Mouse (Mus musculus) CD8-positive naive resting alpha-beta T cell, adult 2 months (primary cell): ENCODE data around the gene Gm21663.
"Not testable (repeated sequence)": the region's sequence is repeated elsewhere in the genome, so short reads cannot be mapped to it uniquely, and the experiment has no call there.

Source experiments
- DNase-seq, 2 experiments: peaks; one replicate each; pipeline ENCODE4 v3.0.0; 2022; ENCODE audit warnings: low read depth in 2 of 2, low spot score in 2 of 2

Gene Gm21663

DNA sequence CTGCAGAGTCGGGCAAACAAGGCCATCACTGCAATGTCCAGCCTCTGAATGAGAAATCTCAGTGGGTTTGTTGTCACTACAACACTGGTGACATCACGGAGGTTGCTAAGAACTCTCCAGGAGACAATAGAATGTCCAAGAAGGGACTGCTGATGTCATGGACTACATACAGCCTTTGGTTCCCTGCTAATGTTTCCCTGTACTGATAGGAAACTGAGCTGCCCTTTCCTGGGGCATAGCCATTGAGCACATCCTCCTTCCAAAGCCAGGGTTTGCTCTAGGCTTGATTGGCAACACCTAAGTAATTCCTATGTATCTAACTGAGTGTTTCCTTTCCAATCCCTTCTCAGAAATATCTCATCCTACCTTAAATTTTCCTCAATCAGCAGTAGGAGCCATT, at the start of gene Gm21663:
TSS of gene Gm21663 (minus strand) at position 101 of the 400 bp plus-strand sequence.
- DNase-seq: not testable (repeated sequence)

DNA sequence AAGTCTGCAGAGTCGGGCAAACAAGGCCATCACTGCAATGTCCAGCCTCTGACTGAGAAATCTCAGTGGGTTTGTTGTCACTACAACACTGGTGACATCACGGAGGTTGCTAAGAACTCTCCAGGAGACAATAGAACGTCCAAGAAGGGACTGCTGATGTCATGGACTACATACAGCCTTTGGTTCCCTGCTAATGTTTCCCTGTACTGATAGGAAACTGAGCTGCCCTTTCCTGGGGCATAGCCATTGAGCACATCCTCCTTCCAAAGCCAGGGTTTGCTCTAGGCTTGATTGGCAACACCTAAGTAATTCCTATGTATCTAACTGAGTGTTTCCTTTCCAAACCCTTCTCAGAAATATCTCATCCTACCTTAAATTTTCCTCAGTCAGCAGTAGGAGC, 46.4 kb upstream of the Gm21663 start, which contains the start of gene Gm21698:
TSS of gene Gm21698 (minus strand) at position 101 of the 400 bp plus-strand sequence.
- not testable (repeated sequence) for DNase-seq

DNA sequence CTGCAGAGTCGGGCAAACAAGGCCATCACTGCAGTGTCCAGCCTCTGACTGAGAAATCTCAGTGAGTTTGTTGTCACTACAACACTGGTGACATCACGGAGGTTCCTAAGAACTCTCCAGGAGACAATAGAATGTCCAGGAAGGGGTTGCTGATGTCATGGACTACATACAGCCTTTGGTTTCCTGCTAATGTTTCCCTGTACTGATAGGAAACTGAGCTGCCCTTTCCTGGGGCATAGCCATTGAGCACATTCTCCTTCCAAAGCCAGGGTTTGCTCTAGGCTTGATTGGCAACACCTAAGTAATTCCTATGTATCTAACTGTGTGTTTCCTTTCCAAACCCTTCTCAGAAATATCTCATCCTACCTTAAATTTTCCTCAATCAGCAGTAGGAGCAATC, 30.4 kb upstream of the Gm21663 start, which contains the start of gene Gm21680:
TSS of gene Gm21680 (minus strand) at position 101 of the 400 bp plus-strand sequence.
- DNase-seq: not testable (repeated sequence)

DNA sequence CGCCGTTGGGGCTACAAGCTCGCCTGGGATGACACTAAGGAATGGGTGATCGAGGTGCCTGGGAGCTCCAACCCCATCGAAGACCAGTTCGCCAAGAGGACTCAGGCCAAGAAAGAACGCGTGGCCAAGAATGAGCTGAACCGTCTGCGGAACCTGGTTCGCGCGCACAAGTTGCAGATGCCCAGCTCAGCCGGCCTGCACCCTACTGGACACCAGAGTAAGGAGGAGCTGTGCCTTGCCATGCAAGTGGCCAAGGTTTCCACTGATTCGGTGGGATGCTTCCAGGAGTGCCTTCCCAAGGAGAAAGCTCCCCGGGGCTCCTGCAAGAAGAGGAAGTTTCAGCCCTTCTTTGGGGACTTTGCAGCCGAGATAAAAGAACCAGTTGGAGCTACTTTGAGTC, 14.9 kb upstream of the Gm21663 start:
- DNase-seq: not testable (repeated sequence)

DNA sequence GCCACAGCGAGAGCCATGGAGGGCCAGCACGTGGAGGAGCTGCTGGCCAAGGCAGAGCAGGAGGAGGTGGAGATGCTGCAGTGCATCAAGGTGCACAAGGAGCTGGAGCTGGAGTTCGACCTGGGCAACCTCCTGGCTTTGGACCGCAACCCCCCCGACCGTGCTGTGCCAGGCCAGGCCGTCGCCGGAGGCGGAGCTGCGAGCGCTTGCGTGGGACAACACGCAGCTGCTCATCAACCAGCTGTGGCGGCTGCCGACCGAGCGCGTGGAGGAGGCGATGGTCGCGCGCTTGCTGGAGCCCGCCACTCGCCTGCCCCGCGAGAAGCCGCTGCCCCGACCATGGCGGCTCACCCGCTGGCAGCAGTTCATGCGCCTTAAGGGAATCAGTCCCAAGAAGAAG, 14.4 kb upstream of the Gm21663 start:
- DNase-seq: not testable (repeated sequence)

DNA sequence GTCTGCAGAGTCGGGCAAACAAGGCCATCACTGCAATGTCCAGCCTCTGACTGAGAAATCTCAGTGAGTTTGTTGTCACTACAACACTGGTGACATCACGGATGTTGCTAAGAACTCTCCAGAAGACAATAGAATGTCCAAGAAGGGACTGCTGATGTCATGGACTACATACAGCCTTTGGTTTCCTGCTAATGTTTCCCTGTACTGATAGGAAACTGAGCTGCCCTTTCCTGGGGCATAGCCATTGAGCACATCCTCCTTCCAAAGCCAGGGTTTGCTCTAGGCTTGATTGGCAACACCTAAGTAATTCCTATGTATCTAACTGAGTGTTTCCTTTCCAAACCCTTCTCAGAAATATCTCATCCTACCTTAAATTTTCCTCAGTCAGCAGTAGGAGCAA, 12.1 kb upstream of the Gm21663 start, which contains the start of gene Gm21671:
TSS of gene Gm21671 (minus strand) at position 101 of the 400 bp plus-strand sequence.
- DNase-seq: not testable (repeated sequence)

DNA sequence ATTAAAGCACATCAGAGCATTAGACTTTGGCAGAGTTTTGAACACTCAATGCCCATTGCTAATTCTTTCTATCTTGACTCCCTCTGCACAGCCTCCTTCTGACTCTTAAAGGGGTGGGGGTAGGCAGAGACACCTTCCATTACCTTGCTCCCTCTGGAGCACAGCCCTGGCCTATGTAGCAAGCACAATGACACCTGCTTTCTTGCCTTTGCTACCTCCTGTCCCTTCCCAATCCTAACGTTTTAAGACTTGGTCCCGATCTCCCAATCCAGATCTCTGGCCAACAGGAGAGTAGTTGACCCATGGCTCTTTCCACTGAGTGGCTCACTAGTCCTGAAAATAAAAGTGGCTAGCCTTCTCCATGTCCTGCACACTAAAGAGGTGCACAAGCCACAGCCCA, 3.2 kb upstream of the Gm21663 start:
- not testable (repeated sequence) for DNase-seq

DNA sequence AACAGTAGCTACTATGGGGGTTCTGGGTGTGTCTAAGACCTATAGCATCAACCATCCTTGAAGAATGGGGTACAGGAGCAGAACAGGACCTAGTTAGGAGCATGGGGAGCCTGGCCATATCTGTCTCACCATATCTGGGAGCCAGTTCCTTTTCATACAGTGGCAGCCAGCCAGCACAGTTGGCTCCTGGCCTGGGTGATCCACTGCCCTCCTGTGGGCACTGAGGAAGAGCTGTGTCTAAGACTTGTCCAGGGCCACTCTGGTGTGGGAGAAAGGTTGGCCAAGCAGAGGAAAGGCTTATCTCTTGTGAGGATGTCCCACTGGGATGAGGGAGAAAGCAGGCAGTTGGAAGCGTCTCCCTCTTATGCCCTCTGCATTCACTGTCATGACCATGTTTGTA, 50.9 kb downstream of the Gm21663 start:
- DNase-seq: no peak

DNA sequence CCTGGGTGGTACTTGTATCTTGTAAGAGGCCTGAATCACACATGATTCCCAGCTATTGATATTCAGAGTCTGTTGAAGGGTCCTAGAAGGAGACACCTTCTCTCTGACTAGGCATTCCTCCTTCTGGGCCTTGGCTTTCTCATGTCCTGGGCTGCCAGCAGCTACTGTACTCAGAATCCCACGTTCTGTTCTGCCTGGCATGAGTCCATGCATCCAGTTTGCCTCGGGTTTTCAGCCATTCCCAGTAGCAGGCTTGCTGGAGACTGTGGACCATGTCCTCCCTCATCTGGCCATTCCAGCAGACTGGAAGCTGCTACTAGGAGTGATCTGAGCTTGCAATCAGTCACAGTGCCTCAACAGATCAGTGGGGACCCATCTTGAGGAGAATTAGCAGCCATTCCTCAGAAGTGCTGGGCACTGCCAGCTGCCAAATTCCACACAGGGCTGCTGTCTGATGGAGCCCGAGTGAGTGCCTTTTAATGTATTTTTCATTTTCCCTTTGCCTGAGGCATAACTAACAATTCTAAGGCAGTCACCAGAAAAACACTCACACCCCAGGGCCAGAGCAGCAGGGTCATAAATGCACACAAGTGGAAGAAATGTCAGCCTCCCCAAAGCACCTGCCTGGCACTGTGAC, 52.3 kb downstream of the Gm21663 start:
- no peak for DNase-seq

DNA sequence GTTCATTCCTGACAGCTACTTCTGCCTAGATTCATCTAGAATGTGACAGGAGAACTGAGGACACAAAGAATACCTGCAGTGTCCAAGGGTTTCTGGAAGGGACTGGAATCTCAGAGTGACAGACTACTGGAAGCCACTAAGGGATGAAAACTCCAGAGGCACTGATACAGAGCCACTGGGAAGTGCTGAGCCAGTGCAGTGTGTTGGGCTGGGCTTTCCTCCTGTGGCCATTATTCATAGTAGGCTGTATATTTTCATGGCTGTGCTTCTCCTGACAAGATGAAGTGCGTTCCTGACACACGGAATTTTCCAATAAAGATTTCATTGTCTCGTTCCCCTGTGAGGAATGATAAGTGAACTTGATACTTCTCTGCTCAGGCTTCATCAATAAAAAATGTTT, 55.5 kb downstream of the Gm21663 start:
- no peak for DNase-seq
